Mouse (Mus musculus) urinary bladder, postnatal 4 days (tissue): ENCODE results near the gene St3gal4.

Experiments
- DNase-seq, 2 experiments: peaks; one replicate each; pipeline ENCODE4 v3.0.0; 2021 to 2022; ENCODE audit warnings: low spot score in 2 of 2

Gene St3gal4

DNA sequence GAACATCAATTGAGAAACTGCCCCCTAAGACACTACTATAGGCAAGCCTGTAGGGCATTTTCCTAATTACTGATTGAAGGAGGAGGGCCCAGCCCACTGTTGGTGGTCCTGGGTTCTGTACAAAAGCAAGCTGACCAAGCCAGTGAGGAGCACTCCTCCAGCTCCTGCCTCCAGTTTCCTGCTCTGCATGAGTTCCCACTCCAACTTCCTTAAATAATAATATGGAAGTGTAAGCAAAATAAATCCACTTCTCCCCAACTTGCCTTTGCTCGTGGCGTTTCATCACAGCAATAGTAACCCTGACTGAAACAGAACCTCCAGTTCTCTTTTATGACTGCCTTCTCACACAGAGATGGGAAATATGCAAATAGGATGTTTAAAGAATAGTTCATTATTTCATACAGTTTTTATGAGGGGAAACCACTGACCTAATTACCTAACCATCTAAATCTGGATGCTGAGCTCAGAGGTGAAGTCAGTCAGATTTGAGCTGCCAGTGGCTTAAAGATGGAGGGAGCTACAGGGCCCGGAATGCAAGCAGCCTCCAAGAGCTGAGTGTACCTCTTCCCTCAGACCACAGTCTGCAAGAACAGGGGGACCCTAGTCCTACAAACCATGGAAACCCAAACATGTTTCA, 69.1 kb downstream of the St3gal4 start:
- DNase-seq: peak; percentile 10 to 46

- peak in 1 of 2 experiments; percentile 16 for DNase-seq
These were observed 70.6 kb downstream of the St3gal4 start for GRCm38 (mm10) chr9:35048449-35048848.

DNA sequence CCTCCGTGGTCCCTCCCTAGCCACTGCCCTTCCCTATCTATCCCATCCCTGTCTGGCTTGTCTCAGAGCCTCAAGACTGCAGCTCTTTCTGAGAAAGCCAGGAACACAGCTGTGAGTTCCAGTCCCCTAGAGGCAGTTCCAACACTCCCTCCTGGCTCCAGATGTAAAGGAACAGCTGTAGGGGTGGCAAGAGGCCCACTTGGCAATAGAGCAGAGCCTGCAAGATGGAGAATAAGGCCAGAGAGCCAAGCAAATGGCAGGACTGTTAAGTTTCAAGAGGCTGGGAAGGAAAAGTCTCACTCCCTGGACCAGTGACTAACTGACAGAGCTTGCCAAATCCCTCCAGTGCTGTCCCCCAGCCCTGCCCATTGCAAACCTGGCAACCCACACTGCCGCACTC, 73.3 kb downstream of the St3gal4 start:
- DNase-seq: peak; percentile 87 to 91

- DNase-seq: peak; percentile 67 to 77
These were observed 74.0 kb downstream of the St3gal4 start for GRCm38 (mm10) chr9:35045031-35045531.

DNA sequence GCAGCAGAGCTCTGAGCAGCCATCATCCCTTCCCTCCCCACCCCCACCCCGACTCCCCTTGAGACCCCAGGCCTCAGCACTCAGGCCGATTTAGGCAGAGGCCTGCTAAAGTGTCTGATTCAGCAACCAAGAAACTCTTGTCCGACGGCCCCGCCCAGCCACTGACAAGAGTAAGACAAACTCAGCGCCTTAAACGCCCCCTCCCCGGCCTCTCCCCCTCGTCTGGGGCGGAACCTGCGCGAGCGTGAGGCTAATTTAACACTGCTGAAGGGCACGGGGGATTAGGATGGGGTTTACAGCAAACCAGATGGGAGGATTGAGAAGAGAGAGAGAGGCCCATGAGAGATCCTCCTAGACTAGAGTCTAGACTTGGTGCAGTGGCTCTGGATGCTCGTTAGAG, 74.6 kb downstream of the St3gal4 start:
- peak; percentile 56 to 69 for DNase-seq

GRCm38 (mm10) chr9:35043619-35044018, 75.4 kb downstream of the St3gal4 start:
- DNase-seq: peak in 1 of 2 experiments; percentile 28

GRCm38 (mm10) chr9:35041493-35041892, 77.6 kb downstream of the St3gal4 start:
- no peak for DNase-seq

GRCm38 (mm10) chr9:35039846-35040245, 79.2 kb downstream of the St3gal4 start:
- DNase-seq: no peak

DNA sequence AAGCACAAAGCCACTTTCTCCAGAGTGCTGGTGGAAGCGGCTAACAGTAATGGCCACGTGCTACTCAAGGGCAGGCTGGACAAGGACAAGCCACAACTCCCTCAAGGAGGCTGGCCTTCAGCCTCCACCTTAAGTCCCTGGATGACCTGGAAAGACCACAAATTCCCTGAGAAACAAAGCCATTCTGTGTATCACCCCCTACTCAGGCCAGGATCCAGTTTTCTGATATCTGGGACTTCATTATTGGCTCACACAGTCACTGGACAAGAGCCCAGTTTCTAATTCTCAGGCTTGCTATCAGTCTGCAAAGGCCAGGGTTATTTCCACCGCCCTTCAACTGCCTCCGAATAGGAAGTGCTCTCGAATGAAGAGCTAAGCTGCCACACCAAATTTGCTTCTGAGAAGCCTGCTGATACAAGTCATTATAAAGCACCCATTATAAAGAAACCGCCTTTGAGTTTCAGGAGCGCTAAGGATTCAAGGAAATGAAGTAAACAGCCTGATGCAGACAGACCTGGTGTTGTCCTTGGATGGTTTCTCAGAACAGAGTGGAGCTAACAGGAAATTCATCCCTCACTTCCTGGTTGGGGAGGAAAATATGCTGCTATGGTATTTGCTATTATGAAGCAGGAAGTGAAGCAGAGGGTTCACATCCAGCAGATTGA, 80.0 kb downstream of the St3gal4 start:
- DNase-seq: peak in 1 of 2 experiments; percentile 47

DNA sequence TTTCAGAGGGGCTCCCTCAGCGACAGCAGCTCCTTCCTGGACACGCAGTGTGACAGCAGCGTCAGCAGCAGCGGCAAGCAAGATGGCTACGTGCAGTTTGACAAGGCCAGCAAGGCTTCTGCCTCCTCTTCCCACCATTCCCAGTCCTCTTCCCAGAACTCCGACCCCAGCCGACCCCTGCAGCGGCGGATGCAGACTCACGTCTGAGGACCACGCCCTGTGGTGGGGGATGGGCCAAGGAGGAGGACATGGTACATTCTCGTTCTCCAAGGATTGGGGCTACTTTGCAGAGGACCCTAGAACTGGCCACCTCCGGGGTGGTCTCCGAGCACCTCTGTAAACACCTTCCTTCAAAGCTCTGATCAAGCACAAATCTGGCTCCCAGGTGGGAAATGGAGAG, 84.0 kb downstream of the St3gal4 start:
- DNase-seq: no peak

GRCm38 (mm10) chr9:35032457-35032856, 86.6 kb downstream of the St3gal4 start:
- no peak for DNase-seq

DNA sequence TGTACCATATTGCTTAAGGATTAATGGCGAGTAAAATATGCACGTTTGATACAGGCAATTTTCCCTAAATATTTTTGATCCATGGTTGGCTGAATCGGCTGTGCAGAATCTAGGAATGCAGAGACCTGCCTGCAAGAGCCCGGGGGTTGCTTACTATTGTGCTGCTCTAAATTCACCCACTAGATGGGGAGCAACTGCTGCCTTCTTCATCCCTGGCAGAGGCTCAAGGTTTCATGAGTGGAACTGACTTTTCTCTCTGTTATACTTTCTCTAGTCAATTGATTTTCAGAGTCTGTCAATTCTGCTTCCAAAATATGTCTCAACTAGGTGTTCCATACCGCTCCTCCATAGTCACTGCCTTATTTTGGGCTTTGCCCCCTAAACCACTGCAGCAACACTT, 88.2 kb downstream of the St3gal4 start:
- no peak for DNase-seq

DNA sequence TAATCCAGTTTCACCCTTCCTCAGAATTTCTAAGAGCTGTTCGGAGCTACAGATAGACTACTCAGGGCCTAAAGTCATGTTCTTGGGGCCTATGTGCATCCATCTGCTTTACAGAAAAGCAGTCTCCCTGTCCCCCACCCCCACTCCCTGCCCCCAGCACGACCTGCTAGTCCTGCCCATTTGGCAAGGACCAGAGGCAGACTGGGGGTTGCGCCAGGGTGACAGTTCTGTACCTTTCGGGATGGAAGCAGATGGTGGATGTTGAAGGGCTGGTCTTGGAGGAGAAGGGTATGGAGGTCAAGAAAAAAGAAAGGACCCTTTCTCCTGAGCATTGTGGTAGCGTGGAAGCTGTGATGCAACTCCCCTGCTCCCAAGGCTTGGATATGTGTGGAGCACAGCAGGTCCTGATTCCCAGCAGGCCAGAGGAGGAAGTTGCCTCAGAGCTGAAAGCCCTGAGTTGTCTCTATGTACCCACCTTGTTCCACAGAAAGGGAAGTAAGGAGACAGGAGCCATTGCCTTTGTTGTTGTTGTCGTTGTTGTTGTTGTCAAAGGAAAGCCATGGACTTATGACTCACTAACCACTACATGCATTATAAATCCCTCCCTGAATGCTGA, 91.6 kb downstream of the St3gal4 start:
- no peak for DNase-seq

DNA sequence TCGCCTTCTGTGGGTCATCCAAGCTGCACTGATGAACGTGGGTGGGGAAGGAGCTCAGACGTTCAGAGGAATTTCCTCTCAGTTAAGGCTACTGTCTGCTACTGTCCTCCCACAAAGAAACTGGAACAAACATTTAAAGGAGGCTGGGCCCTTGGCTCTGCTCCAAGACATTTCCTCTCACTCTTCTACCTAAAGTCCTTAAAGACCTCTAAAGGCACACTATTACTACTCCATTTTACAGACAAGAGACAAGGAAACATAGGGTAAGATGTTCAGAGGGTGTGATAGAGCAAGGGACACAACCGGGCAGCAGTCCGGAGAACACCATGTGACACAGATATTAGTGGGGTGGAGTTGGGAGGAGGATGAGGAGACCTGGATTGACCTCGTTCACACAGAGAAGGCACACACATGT, 92.2 kb downstream of the St3gal4 start:
- no peak for DNase-seq

- DNase-seq: no peak
These were observed 92.8 kb downstream of the St3gal4 start for GRCm38 (mm10) chr9:35026311-35026710.

DNA sequence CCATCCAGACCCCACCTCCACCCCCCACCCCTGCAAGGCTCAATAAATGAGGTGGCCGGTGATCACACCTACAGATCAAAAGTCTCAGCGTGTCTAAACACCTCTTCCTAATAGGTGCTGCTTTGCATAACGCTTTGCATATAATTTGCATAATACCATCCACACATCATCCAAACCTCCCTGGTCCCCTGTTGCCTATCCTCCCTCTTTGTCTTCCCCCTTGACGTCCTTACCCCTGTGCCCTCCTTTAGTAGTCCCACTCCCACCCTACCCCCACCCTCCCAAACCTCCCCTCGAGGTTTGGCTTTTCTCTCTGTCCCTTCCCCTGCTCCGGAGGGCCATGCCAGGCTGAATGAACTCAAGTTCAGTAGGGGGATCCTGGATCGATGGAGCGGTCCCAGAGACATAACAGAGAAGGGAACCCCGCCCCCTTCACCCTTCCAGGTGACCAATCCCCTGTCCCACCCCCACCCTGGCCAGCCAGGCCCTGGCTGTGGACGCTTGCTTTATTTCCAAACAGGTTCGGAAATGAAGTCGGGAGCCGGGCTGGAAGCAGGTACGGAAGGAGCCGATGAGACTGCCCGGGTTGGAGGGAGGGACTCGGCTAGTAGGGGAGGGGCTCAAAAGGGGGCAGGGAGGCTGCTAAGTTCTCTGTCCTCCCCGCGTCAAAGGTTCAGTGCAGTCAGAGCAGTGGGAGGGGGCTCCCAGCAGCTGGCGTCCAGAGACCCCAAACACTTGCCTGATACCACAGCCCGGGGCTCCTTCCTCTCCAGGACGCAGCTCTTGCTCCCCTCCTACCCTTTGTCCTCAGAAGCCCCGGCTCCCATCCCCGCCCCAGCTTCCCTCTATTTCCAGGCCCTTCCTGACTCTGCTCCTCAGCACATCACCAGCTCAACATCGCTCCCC, 94.2 kb downstream of the St3gal4 start:
- no peak for DNase-seq

GRCm38 (mm10) chr9:35021744-35022143, 97.3 kb downstream of the St3gal4 start:
- DNase-seq: no peak

DNA sequence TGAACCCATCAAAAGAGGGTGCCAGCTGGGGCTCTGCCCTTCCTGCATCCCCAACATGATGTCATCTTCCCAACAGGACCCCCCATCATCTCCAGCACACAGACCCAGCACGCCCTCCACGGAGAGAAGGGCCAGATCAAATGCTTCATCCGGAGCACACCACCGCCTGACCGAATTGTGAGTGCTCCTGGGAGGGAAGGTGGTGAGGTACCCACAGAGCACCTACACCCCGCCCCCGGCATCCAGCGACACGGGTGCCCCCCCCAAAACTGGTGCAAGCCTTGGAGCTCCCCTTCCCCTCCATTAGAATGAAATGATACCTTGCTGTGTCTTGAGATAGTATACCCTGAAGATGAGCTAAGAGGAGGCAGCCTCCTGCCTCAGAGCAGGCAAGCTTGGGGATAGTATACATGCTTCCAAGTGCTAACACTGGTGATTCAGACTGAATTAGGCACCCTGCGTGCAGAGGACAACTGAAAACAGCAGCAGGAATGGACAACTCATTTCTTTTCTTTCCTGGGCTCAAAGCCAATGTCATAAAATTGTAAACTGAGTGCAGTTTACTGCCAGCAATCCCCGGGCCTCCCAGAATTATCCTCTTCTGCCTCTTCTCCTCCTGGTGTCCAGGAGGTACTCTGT, 98.9 kb downstream of the St3gal4 start:
- DNase-seq: no peak

GRCm38 (mm10) chr9:35019372-35019771, 99.7 kb downstream of the St3gal4 start:
- DNase-seq: no peak

DNA sequence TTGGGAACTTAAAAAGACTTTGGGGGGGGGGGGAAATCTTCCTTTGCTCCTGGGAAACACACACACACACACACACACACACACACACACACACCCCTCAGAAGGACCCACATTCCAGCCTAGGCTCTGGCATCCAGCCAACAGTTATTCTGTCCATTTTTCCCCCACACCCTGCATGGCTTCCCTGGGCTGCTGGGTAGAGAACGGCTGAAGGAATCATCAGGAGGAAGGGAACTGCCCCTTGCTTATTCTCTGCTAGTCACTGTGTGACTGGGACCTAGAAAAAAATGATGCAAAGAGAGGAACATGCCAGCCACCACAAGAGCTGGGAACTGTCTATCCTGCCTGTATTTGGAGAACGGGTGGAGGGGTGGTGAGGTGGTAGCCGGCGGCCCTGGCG, 101.0 kb downstream of the St3gal4 start:
- no peak for DNase-seq

DNA sequence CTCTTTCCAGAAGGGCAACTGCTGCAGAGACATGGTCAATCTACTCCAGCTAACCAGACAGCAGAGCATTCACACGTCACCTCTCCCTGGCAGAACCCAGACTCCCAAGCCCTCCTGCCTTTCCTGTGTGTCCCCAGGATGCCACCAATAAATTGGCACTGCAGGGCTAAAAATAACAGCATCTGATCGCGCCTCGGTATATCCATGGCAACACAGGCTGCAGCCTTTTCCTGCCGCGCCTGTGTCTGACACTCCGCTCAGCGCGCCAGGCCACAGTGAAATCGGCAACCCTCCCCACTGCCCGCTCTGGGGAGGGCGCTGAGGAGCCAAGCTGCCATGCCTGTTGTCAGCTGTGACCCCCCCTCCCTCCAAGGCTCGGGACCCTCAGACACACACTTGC, 101.5 kb downstream of the St3gal4 start:
- no peak for DNase-seq
